Mouse (Mus musculus) CH12.LX (cell line): ENCODE results near the gene Rassf5. TPM values are rescaled to one million over a fixed set of nuclear protein-coding genes. Genes with fewer than 3 reads are reported as not detected.

Source experiments
- DNase-seq: peaks from one replicate; pipeline ENCODE4 v3.0.0-alpha.2; 2013; ENCODE audit errors: extremely low read depth
- H3K27ac ChIP-seq: 2 replicates; pipeline ENCODE4 v1.5.1; 2012; ENCODE audit warnings: low read depth, mild to moderate bottlenecking, control low read depth, moderate library complexity; ENCODE audit not compliant: insufficient read depth
- H3K27me3 ChIP-seq: replicated peaks from 2 replicates; pipeline ENCODE3; 2012; ENCODE audit warnings: inconsistent platforms
- H3K36me3 ChIP-seq, 2 experiments: replicated peaks in 1 of 2; 2 replicates each; pipeline versions ENCODE3 to v1.6.1; 2012; ENCODE audit warnings: inconsistent platforms in 1 of 2, low read length in 1 of 2, mild to moderate bottlenecking in 1 of 2, mixed read lengths in 1 of 2, moderate library complexity in 1 of 2; ENCODE audit not compliant: control insufficient read depth in 1 of 2, insufficient read depth in 1 of 2
- H3K4me1 ChIP-seq, 2 experiments: 2 replicates each; pipeline ENCODE4 v1.6.1; 2012; ENCODE audit warnings: inconsistent platforms in 1 of 2, moderate library complexity in 1 of 2; ENCODE audit not compliant: insufficient read depth in 2 of 2, control insufficient read depth in 1 of 2
- H3K4me2 ChIP-seq: 2 replicates; pipeline ENCODE4 v1.6.1; 2012; ENCODE audit warnings: low read depth, mild to moderate bottlenecking, control low read depth; ENCODE audit not compliant: poor library complexity, insufficient read depth, severe bottlenecking
- H3K4me3 ChIP-seq, 3 experiments: fragments of 150-350 bp in 1 of 3; sonication (generic) in 1 of 3; replicated peaks in 1 of 3; 2 replicates each; pipeline versions ENCODE3 to v1.5.1; 2011 to 2012; ENCODE audit warnings: low read depth in 2 of 3, low read length in 2 of 3, mild to moderate bottlenecking in 2 of 3, moderate library complexity in 2 of 3, control low read depth in 1 of 3, improper control_type of control experiment in 1 of 3, inconsistent platforms in 1 of 3, mixed read lengths in 1 of 3; ENCODE audit not compliant: poor library complexity in 1 of 3
- H3K79me2 ChIP-seq: replicated peaks from 2 replicates; pipeline ENCODE4 v1.6.1; 2012; ENCODE audit warnings: mild to moderate bottlenecking, moderate library complexity; ENCODE audit not compliant: control insufficient read depth, poor library complexity, insufficient read depth, severe bottlenecking; ENCODE audit errors: extremely low read depth
- H3K9ac ChIP-seq: 2 replicates; pipeline ENCODE4 v1.6.1; 2012; ENCODE audit warnings: low read depth, mild to moderate bottlenecking, control low read depth, moderate library complexity; ENCODE audit not compliant: insufficient read depth
- H3K9me3 ChIP-seq: replicated peaks from 2 replicates; pipeline ENCODE3; 2012; ENCODE audit warnings: low read length, inconsistent platforms, mixed read lengths
- BHLHE40 ChIP-seq: IDR thresholded peaks from 2 replicates; pipeline ENCODE4 v1.6.1; 2011; ENCODE audit warnings: mild to moderate bottlenecking, low read depth, low read length, improper control_type of control experiment
- CHD1 ChIP-seq: IDR thresholded peaks from 2 replicates; pipeline ENCODE4 v1.6.1; 2012; ENCODE audit warnings: low read depth, low read length, improper control_type of control experiment, inconsistent platforms
- CTCF ChIP-seq, 2 experiments: IDR thresholded peaks in 1 of 2; conservative IDR thresholded peaks in 1 of 2; 2 replicates each; pipeline ENCODE4 v1.5.1; 2011 to 2012; ENCODE audit warnings: low read depth in 2 of 2, low read length in 2 of 2, improper control_type of control experiment in 1 of 2, inconsistent platforms in 1 of 2, mild to moderate bottlenecking in 1 of 2, moderate library complexity in 1 of 2
- E2F4 ChIP-seq: IDR thresholded peaks from 2 replicates; pipeline ENCODE4 v1.6.1; 2011; ENCODE audit warnings: low read depth, low read length, improper control_type of control experiment; ENCODE audit not compliant: insufficient replicate concordance
- EP300 ChIP-seq: IDR thresholded peaks from 2 replicates; pipeline ENCODE4 v1.6.1; 2011; ENCODE audit warnings: low read length, improper control_type of control experiment
- ETS1 ChIP-seq: conservative IDR thresholded peaks from 2 replicates; pipeline ENCODE4 v1.6.1; 2012; ENCODE audit warnings: low read depth, mild to moderate bottlenecking, inconsistent platforms, low read length, improper control_type of control experiment, moderate library complexity
- GABPA ChIP-seq: IDR thresholded peaks from 2 replicates; pipeline ENCODE4 v1.6.1; 2012; ENCODE audit warnings: low read depth, low read length, improper control_type of control experiment, inconsistent platforms; ENCODE audit not compliant: insufficient replicate concordance
- HCFC1 ChIP-seq: IDR thresholded peaks from 2 replicates; pipeline ENCODE4 v1.6.1; 2012; ENCODE audit warnings: low read depth, mild to moderate bottlenecking, inconsistent platforms, low read length, improper control_type of control experiment
- IRF4 ChIP-seq: IDR thresholded peaks from 2 replicates; pipeline ENCODE4 v1.6.1; 2014; ENCODE audit warnings: low read depth, mild to moderate bottlenecking, inconsistent platforms, low read length, improper control_type of control experiment
- JUN ChIP-seq: IDR thresholded peaks from 2 replicates; pipeline ENCODE4 v1.6.1; 2011; ENCODE audit warnings: low read depth, mild to moderate bottlenecking, low read length, improper control_type of control experiment, moderate library complexity; ENCODE audit not compliant: insufficient read depth
- MAFK ChIP-seq: IDR thresholded peaks from 2 replicates; pipeline ENCODE4 v1.6.1; 2011; ENCODE audit warnings: low read length, improper control_type of control experiment; ENCODE audit not compliant: insufficient replicate concordance
- MAZ ChIP-seq: IDR thresholded peaks from 2 replicates; pipeline ENCODE4 v1.6.1; 2012; ENCODE audit warnings: low read depth, mild to moderate bottlenecking, inconsistent platforms, low read length, improper control_type of control experiment, moderate library complexity
- MXI1 ChIP-seq: IDR thresholded peaks from 2 replicates; pipeline ENCODE4 v1.6.1; 2011; ENCODE audit warnings: mild to moderate bottlenecking, low read depth, low read length, improper control_type of control experiment
- MYC ChIP-seq: IDR thresholded peaks from 2 replicates; pipeline ENCODE4 v1.6.1; 2011; ENCODE audit warnings: low read depth, mild to moderate bottlenecking, improper control_type of control experiment, low read length
- NELFE ChIP-seq: IDR thresholded peaks from 2 replicates; pipeline ENCODE4 v1.6.1; 2011; ENCODE audit warnings: low read depth, low read length, improper control_type of control experiment
- NRF1 ChIP-seq: IDR thresholded peaks from 2 replicates; pipeline ENCODE4 v1.6.1; 2014; ENCODE audit warnings: low read depth, mild to moderate bottlenecking, inconsistent platforms, low read length, improper control_type of control experiment, moderate library complexity
- PAX5 ChIP-seq: IDR thresholded peaks from 2 replicates; pipeline ENCODE4 v1.6.1; 2012; ENCODE audit warnings: low read length, inconsistent platforms, mixed read lengths
- POLR2A ChIP-seq: IDR thresholded peaks from 2 replicates; pipeline ENCODE4 v1.6.1; 2011; ENCODE audit warnings: low read depth, mild to moderate bottlenecking, improper control_type of control experiment, low read length
- RCOR1 ChIP-seq: conservative IDR thresholded peaks from 2 replicates; pipeline ENCODE4 v1.6.1; 2012; ENCODE audit warnings: low read depth, mild to moderate bottlenecking, inconsistent platforms, low read length, improper control_type of control experiment
- SIN3A ChIP-seq: IDR thresholded peaks from 2 replicates; pipeline ENCODE4 v1.6.1; 2012; ENCODE audit warnings: low read length, improper control_type of control experiment, inconsistent platforms
- TBP ChIP-seq: conservative IDR thresholded peaks from 2 replicates; pipeline ENCODE4 v1.6.1; 2011; ENCODE audit warnings: low read depth, low read length, improper control_type of control experiment
- TCF12 ChIP-seq: IDR thresholded peaks from 2 replicates; pipeline ENCODE4 v1.6.1; 2014; ENCODE audit warnings: low read depth, mild to moderate bottlenecking, inconsistent platforms, low read length, improper control_type of control experiment
- UBTF ChIP-seq: IDR thresholded peaks from 2 replicates; pipeline ENCODE4 v1.6.1; 2012; ENCODE audit warnings: low read depth, mild to moderate bottlenecking, inconsistent platforms, low read length, improper control_type of control experiment, moderate library complexity
- USF1 ChIP-seq: IDR thresholded peaks from 2 replicates; pipeline ENCODE4 v1.6.1; 2014; ENCODE audit warnings: low read depth, mild to moderate bottlenecking, inconsistent platforms, low read length, improper control_type of control experiment
- USF2 ChIP-seq: conservative IDR thresholded peaks from 2 replicates; pipeline ENCODE4 v1.6.1; 2011; ENCODE audit warnings: low read depth, low read length, improper control_type of control experiment
- ZKSCAN1 ChIP-seq: IDR thresholded peaks from 2 replicates; pipeline ENCODE4 v1.6.1; 2012; ENCODE audit warnings: low read depth, inconsistent platforms, low read length, improper control_type of control experiment, borderline replicate concordance
- ZMIZ1 ChIP-seq: IDR thresholded peaks from 2 replicates; pipeline ENCODE4 v1.6.1; 2012; ENCODE audit warnings: low read depth, mild to moderate bottlenecking, inconsistent platforms, low read length, improper control_type of control experiment
- ZNF384 ChIP-seq: IDR thresholded peaks from 2 replicates; pipeline ENCODE4 v1.6.1; 2012; ENCODE audit warnings: low read depth, low read length, improper control_type of control experiment, inconsistent platforms
- dilution Hi-C: fragments of 300-500 bp; cut with MboI; formaldehyde crosslinking; loops from 2 replicates; pipeline ENCODE4 v1.14.3; 2020; ENCODE audit warnings: low sequenced_read_pairs; ENCODE audit not compliant: extremely low pct_unique_long_range_greater_than_20kb, extremely low pct_ligation_motif_present
- in situ Hi-C: fragments of 300-500 bp; cut with MboI; formaldehyde crosslinking; loops from 3 replicates; pipeline ENCODE4 v1.14.3; 2019; ENCODE audit warnings: low sequenced_read_pairs, low pct_ligation_motif_present, low pct_unique_long_range_greater_than_20kb, mixed read lengths
- polyA plus RNA-seq: library from polyadenylated mRNA; unstranded; fragments of >175 nt; gene quantifications from 2 replicates; pipeline ENCODE4 v1.2.1, GENCODE M21; 2012; ENCODE audit warnings: low read depth; ENCODE audit not compliant: insufficient read length
- total RNA-seq, 2 experiments: library from RNA; depleted of rRNA; stranded (reverse); fragments of 300-350 nt in 1 of 2; fragments of >200 nt in 1 of 2; gene quantifications; 2 replicates each; pipeline ENCODE4 v1.2.3; 2012 to 2014

Gene Rassf5
- total and polyA plus RNA-seq, 3 experiments, result 11.5 to 32.1 (median 16.3) TPM

DNA sequence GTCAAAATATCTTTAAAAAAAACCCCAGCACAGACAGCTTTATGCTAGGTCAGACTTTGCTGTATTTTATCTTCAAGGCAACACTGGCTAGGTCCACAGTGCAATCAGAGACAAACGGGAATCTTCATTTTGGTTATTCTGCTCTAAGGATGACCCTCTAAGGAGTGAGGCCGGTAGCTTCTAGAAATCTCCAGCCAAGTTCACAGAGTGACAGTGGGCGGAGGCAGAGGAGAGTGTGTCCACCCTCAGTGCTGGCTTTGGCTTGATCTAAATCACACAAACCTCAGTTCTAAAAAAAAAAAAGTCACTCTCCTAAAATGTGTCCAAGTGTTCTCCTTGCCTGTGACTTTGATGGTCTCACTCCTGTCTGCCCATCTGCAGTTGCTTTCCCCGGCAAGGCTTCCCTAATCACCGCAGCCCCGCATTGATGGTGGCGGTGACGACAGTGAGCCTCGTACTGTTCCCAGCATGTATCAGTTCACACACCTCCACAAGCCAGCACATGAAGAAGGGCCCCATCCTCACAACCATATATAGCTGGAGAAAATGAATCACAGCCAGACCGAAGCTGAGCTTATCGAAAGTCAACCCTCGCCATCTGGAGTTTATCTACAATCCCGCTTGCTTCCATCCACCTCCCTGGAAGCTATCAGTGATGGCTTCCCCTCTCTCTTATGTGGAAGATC lies 59.1 kb downstream of the Rassf5 start:
- Histone ChIP-seq H3K36me3 (peaks cover 21 to 71% of the 10 kb centered on the region in 2 experiments), H3K4me1 (peaks cover 21 to 83% of the 10 kb centered on the region in 2 experiments)

GRCm38 (mm10) chr1:131184956-131185660 lies 60.0 kb downstream of the Rassf5 start:
- in situ Hi-C loops (loop anchor here (5.0 kb wide), 2 partner anchors 32 to 72 kb away; no protein-coding TSS in a partner anchor), dilution Hi-C loops (no loop called here)
- peaks cover 21 to 76% of the 10 kb centered on the region in 2 experiments for H3K4me1 ChIP-seq
- no peak for DNase-seq
- H3K9ac ChIP-seq, result no peak overlapping the region
- no peaks in the 10 kb centered on the region for H3K27me3 ChIP-seq
- H3K79me2 ChIP-seq, result 0 out of 2 replicates have a peak, but pooled peaks cover 3% of the 10 kb centered on the region
- no peak overlapping the region for H3K27ac ChIP-seq
- H3K4me3 ChIP-seq, result no peak overlapping the region
- no peaks in the 10 kb centered on the region for H3K9me3 ChIP-seq
- H3K4me2 ChIP-seq, result no peak overlapping the region
- TF ChIP-seq JUN, result no peak
- no peak for TF ChIP-seq PAX5
- no peak for TF ChIP-seq ZKSCAN1
- TF ChIP-seq CHD1, result no peak
- no peak for TF ChIP-seq POLR2A
- no peak for TF ChIP-seq RCOR1
- no peak for TF ChIP-seq CTCF (conservative IDR thresholded peaks at IDR 0.05 in 1 of 2, IDR thresholded peaks at IDR 0.05 in 1 of 2; ENCODE audit: low read depth in 2 of 2, low read length in 2 of 2)
- TF ChIP-seq BHLHE40, result no peak
- TF ChIP-seq MAFK, result no peak
- no peak for TF ChIP-seq GABPA
- no peak for TF ChIP-seq EP300
- no peak for TF ChIP-seq NRF1
- no peak for TF ChIP-seq MXI1
- H3K36me3 ChIP-seq, result peaks cover 29 to 75% of the 10 kb centered on the region in 2 experiments

More for the DNA sequence above, 59.1 kb downstream of the Rassf5 start:
- no peak for DNase-seq
- H3K79me2 ChIP-seq, result 0 out of 2 replicates have a peak, but pooled peaks cover 3% of the 10 kb centered on the region
- no peak overlapping the region for H3K27ac ChIP-seq
- no peak for TF ChIP-seq NRF1
- no peak for TF ChIP-seq MAZ
- TF ChIP-seq GABPA, result no peak
- no peak for TF ChIP-seq IRF4
- TF ChIP-seq USF1, result no peak
- TF ChIP-seq HCFC1, result no peak
- TF ChIP-seq MYC, result no peak
- TF ChIP-seq NELFE, result no peak
- TF ChIP-seq ZMIZ1, result no peak
- no peak for TF ChIP-seq ETS1
- TF ChIP-seq PAX5, result no peak
- no peak for TF ChIP-seq SIN3A
- TF ChIP-seq TCF12, result no peak
- TF ChIP-seq TBP, result no peak
- TF ChIP-seq ZNF384, result no peak
- TF ChIP-seq USF2, result no peak
- TF ChIP-seq UBTF, result no peak
- TF ChIP-seq E2F4, result no peak
- TF ChIP-seq, all 38 proteins: peak for 0
- no peak overlapping the region for H3K9ac ChIP-seq
- H3K4me2 ChIP-seq, result no peak overlapping the region
- H3K4me3 ChIP-seq, result no peak overlapping the region
- in situ Hi-C loops (no loop called here), dilution Hi-C loops (no loop called here)
- H3K9me3 ChIP-seq, result no peaks in the 10 kb centered on the region
- H3K27me3 ChIP-seq, result no peaks in the 10 kb centered on the region
